Mouse (Mus musculus): ENCODE data around the gene Hyls1. TPM values are rescaled to one million over a fixed set of nuclear protein-coding genes. Genes with fewer than 3 reads are reported as not detected.
"Not testable (repeated sequence)": the region's sequence is repeated elsewhere in the genome, so short reads cannot be mapped to it uniquely, and the experiment has no call there.

Hyls1 gene
- polyA plus RNA-seq (2015; fragmentation: Nextera tagmentation; extraction: Ambion mirVana), result 10.8 TPM in 2 replicates

DNA sequence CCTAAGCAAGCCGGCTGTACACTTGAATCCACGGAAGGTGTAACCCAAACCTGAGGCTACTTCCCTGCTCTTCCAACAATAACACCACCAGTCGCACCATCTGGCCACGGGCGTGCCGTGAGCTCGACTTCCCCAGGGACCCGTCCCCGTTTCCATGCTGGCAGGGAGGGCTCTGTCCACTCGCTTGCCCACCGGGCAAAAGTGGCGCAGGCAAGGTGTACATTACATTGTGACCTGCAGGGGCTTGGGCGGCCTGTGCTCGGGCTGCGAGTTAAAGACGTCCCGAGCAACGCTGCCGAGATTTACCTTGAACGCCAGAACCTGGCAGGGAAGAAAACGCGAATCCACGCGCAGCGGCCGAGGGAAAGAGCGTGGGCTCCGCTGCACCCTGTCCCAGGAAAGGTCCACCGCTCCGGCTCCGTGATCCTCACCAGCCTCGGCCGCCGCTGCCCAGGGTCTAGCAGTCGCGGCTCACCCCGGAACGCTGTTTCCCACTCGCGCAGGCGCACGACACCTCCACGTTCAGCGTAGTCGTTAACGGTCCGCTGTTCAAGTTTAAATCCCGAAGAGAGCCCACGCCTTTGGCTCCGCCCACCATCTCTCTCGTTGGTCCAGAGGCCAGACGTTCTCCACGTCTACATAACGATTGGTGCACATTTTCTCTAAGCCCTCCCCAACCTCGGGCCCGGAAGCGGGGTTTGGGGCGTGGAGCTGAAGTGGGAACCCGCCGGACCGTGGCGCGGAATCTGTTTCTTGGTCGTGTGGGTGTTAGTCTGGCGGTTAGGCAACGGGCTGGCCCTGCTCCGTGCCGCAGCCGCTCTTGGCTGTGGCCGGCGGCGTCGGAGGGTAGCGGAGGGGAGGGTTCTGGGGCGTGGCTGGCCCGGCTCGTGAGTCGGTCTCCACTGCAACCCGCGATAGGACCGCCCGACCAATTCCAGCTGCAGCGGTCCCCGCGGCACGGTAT lies at the start of gene Hyls1, which contains the start of gene Pate2:
TSS of gene Hyls1 (minus strand) at position 828 of the 964 bp plus-strand sequence.
TSS of gene Pate2 (plus strand) at position 714 of the 964 bp plus-strand sequence.
- H3K27ac ChIP-seq (ENCODE audit: low read length), result peak within 1 kb of the TSS; percentile 90
- peaks cover 7% of the 10 kb centered on the region; the same call in 1 of the 2 replicates for H3K36me3 ChIP-seq (ENCODE audit: control insufficient read depth, insufficient read depth, low read length)
- H3K4me1 ChIP-seq (ENCODE audit: control insufficient read depth, insufficient read depth, low read length), result peaks cover 3% of the 10 kb centered on the region
- peak within 1 kb of the TSS; percentile 81 for H3K4me3 ChIP-seq (ENCODE audit: low read length)
- H3K9me3 ChIP-seq (ENCODE audit: control insufficient read depth, low read length), result no peaks in the 10 kb centered on the region
- H3K9ac ChIP-seq (ENCODE audit: low read depth, low read length), result peak within 1 kb of the TSS; percentile 88
- WGBS, result under 1% methylated on average over 86 of the region's 86 CpGs
- peak; percentile 99 for ATAC-seq
- peak within 1 kb of the TSS; percentile 77 for H3K4me2 ChIP-seq (ENCODE audit: low read depth, low read length)
- 0 out of 2 replicates have a peak, but pooled peaks cover 4% of the 10 kb centered on the region for H3K27me3 ChIP-seq (replicated peaks; ENCODE audit: control insufficient read depth, insufficient read depth, low read length)

- not testable (repeated sequence) for H3K4me3 ChIP-seq (ENCODE audit: low read length); H3K4me2 ChIP-seq (ENCODE audit: low read depth, low read length); H3K36me3 ChIP-seq (ENCODE audit: control insufficient read depth, insufficient read depth, low read length); H3K27ac ChIP-seq (ENCODE audit: low read length); H3K9ac ChIP-seq (ENCODE audit: low read depth, low read length); H3K27me3 ChIP-seq (replicated peaks; ENCODE audit: control insufficient read depth, insufficient read depth, low read length); H3K4me1 ChIP-seq (ENCODE audit: control insufficient read depth, insufficient read depth, low read length); H3K9me3 ChIP-seq (ENCODE audit: control insufficient read depth, low read length); ATAC-seq
- WGBS, result 66% methylated on average over 2 of the region's 2 CpGs
Observed at GRCm38 (mm10) chr9:35616784-35617183, 46.6 kb upstream of the Hyls1 start.

DNA sequence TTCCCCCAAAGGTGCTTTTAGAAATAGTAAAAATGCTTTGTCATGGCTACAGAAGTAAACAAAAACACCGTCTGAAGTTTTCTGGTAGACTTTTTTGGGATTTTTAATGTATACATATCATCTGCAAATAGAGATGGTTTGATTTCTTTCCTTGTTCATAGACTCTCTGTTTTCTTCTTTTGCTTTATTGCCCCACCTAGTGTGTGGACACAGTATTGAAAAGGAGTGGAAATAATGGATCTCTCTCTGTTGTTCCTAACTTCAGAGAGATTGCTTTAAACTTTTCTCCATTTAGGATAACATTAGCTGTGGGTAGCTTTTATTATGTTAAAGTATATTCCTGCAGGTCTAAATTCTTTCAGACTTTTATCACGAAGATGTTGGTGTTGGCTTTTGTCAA lies 43.8 kb upstream of the Hyls1 start:
- 33% methylated on average over 2 of the region's 2 CpGs for WGBS
- ATAC-seq, result no peak
- Histone ChIP-seq H3K4me2 (ENCODE audit: low read depth, low read length) (no peak overlapping the region), H3K9ac (ENCODE audit: low read depth, low read length) (no peak overlapping the region), H3K36me3 (ENCODE audit: control insufficient read depth, insufficient read depth, low read length) (no peaks in the 10 kb centered on the region), H3K27me3 (replicated peaks; ENCODE audit: control insufficient read depth, insufficient read depth, low read length) (no peaks in the 10 kb centered on the region), H3K4me3 (ENCODE audit: low read length) (no peak overlapping the region), H3K9me3 (ENCODE audit: control insufficient read depth, low read length) (no peaks in the 10 kb centered on the region), H3K27ac (ENCODE audit: low read length) (no peak overlapping the region), H3K4me1 (ENCODE audit: control insufficient read depth, insufficient read depth, low read length) (no peaks in the 10 kb centered on the region)

GRCm38 (mm10) chr9:35611841-35612240 lies 41.6 kb upstream of the Hyls1 start, which contains the start of gene Pate4:
Pate4 (minus strand) TSS chr9:35611941.
- Histone ChIP-seq H3K9me3 (ENCODE audit: control insufficient read depth, low read length) (no peaks in the 10 kb centered on the region), H3K36me3 (ENCODE audit: control insufficient read depth, insufficient read depth, low read length) (no peaks in the 10 kb centered on the region), H3K4me1 (ENCODE audit: control insufficient read depth, insufficient read depth, low read length) (no peaks in the 10 kb centered on the region), H3K4me2 (ENCODE audit: low read depth, low read length) (no peak within 1 kb of the TSS), H3K27me3 (replicated peaks; ENCODE audit: control insufficient read depth, insufficient read depth, low read length) (no peaks in the 10 kb centered on the region), H3K4me3 (ENCODE audit: low read length) (no peak within 1 kb of the TSS), H3K27ac (ENCODE audit: low read length) (no peak within 1 kb of the TSS), H3K9ac (ENCODE audit: low read depth, low read length) (no peak within 1 kb of the TSS)
- 86% methylated on average over 1 of the region's 1 CpGs for WGBS
- ATAC-seq, result no peak

DNA sequence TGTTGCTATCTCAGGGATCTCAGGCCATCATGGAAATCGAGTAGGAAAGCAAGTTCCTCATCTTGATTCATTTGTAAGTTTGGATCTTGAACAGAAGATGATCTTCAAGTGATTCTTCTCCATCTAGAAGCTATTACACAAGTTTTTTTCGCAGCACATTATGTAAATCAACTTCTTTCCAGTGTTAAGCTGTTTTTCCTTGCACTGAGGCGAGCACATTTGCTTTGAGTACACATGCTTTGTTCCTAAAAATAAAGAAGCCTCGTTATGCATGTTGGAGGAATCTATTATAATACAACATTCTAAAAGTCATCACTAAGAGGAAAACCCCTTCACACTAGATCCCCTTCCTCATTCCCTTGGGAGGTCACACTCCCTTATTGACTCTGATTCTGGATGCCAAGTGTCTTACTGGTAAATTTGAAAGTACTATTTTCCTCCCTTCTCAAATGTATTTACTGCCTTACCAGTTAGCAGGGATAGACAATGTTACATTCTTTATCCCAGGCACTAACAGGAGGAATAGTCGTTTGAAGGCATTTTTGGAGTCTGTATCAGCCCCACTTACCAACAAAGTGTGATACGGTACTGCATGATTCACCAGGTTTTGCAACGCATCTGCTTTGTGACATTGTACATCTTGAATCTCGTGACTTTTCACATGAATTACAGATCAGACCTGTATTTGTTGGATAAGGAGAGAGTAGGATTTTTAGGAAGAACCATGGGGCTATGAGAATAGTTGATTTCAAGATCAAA lies 37.6 kb upstream of the Hyls1 start:
- Histone ChIP-seq H3K27ac (ENCODE audit: low read length) (no peak overlapping the region), H3K9ac (ENCODE audit: low read depth, low read length) (no peak overlapping the region), H3K27me3 (replicated peaks; ENCODE audit: control insufficient read depth, insufficient read depth, low read length) (no peaks in the 10 kb centered on the region), H3K4me2 (ENCODE audit: low read depth, low read length) (no peak overlapping the region), H3K4me1 (ENCODE audit: control insufficient read depth, insufficient read depth, low read length) (no peaks in the 10 kb centered on the region), H3K36me3 (ENCODE audit: control insufficient read depth, insufficient read depth, low read length) (no peaks in the 10 kb centered on the region), H3K9me3 (ENCODE audit: control insufficient read depth, low read length) (no peaks in the 10 kb centered on the region), H3K4me3 (ENCODE audit: low read length) (no peak overlapping the region)
- WGBS, result 67% methylated on average over 8 of the region's 8 CpGs
- no peak for ATAC-seq

GRCm38 (mm10) chr9:35592903-35593302 lies 22.7 kb upstream of the Hyls1 start:
- WGBS, result 7% methylated on average over 2 of the region's 2 CpGs
- Histone ChIP-seq H3K4me2 (ENCODE audit: low read depth, low read length) (no peak overlapping the region), H3K27ac (ENCODE audit: low read length) (no peak overlapping the region), H3K36me3 (ENCODE audit: control insufficient read depth, insufficient read depth, low read length) (no peaks in the 10 kb centered on the region), H3K27me3 (replicated peaks; ENCODE audit: control insufficient read depth, insufficient read depth, low read length) (no peaks in the 10 kb centered on the region), H3K9ac (ENCODE audit: low read depth, low read length) (no peak overlapping the region), H3K4me1 (ENCODE audit: control insufficient read depth, insufficient read depth, low read length) (no peaks in the 10 kb centered on the region), H3K9me3 (ENCODE audit: control insufficient read depth, low read length) (0 out of 2 replicates have a peak, but pooled peaks cover 3% of the 10 kb centered on the region), H3K4me3 (ENCODE audit: low read length) (no peak overlapping the region)
- no peak for ATAC-seq

- ATAC-seq, result no peak
- WGBS, result 45% methylated on average over 1 of the region's 1 CpGs
- no peaks in the 10 kb centered on the region for H3K36me3 ChIP-seq (ENCODE audit: control insufficient read depth, insufficient read depth, low read length)
- no peaks in the 10 kb centered on the region for H3K4me1 ChIP-seq (ENCODE audit: control insufficient read depth, insufficient read depth, low read length)
- no peak overlapping the region for H3K4me3 ChIP-seq (ENCODE audit: low read length)
- no peak overlapping the region for H3K27ac ChIP-seq (ENCODE audit: low read length)
- H3K9ac ChIP-seq (ENCODE audit: low read depth, low read length), result no peak overlapping the region
- H3K4me2 ChIP-seq (ENCODE audit: low read depth, low read length), result no peak overlapping the region
- no peaks in the 10 kb centered on the region for H3K27me3 ChIP-seq (replicated peaks; ENCODE audit: control insufficient read depth, insufficient read depth, low read length)
- no peaks in the 10 kb centered on the region for H3K9me3 ChIP-seq (ENCODE audit: control insufficient read depth, low read length)
Observed at GRCm38 (mm10) chr9:35587674-35588073, 17.5 kb upstream of the Hyls1 start.

- Histone ChIP-seq H3K4me1 (ENCODE audit: control insufficient read depth, insufficient read depth, low read length) (peaks cover 3% of the 10 kb centered on the region), H3K9me3 (ENCODE audit: control insufficient read depth, low read length) (no peaks in the 10 kb centered on the region), H3K4me2 (ENCODE audit: low read depth, low read length) (peak overlapping the region; percentile 46), H3K27ac (ENCODE audit: low read length) (no peak overlapping the region), H3K9ac (ENCODE audit: low read depth, low read length) (peak overlapping the region; percentile 55; the same call in 1 of the 2 replicates), H3K36me3 (ENCODE audit: control insufficient read depth, insufficient read depth, low read length) (no peaks in the 10 kb centered on the region), H3K27me3 (replicated peaks; ENCODE audit: control insufficient read depth, insufficient read depth, low read length) (0 out of 2 replicates have a peak, but pooled peaks cover 4% of the 10 kb centered on the region), H3K4me3 (ENCODE audit: low read length) (peak overlapping the region; percentile 31)
- 5% methylated on average over 32 of the region's 32 CpGs for WGBS
- no peak for ATAC-seq
Observed at GRCm38 (mm10) chr9:35574416-35574815, 4.2 kb upstream of the Hyls1 start.

DNA sequence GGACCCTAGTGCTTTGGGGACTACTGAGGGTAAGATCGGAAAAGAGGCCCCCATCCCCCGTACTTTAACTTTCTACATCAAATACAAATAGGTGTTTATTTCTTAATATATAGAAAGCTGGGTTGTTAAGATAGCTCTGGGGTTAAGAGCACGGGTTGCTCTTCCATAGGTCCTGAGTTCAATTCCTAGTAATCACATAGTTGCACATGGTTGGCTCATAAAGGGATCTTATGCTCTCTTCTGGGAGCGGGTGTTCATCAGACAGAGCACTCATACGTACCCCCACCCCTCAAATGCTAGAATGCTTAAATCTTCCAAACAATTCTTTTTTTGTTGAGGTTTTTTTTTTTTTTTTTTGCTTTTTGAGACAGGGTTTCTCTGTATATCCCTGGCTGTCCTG lies 465 bp upstream of the Hyls1 start:
- H3K36me3 ChIP-seq (ENCODE audit: control insufficient read depth, insufficient read depth, low read length), result peaks cover 4% of the 10 kb centered on the region; the same call in 1 of the 2 replicates
- H3K27ac ChIP-seq (ENCODE audit: low read length), result no peak overlapping the region
- 11% methylated on average over 5 of the region's 5 CpGs for WGBS
- H3K9ac ChIP-seq (ENCODE audit: low read depth, low read length), result peak overlapping the region; percentile 82
- H3K4me1 ChIP-seq (ENCODE audit: control insufficient read depth, insufficient read depth, low read length), result peaks cover 3% of the 10 kb centered on the region
- no peak for ATAC-seq
- 0 out of 2 replicates have a peak, but pooled peaks cover 4% of the 10 kb centered on the region for H3K27me3 ChIP-seq (replicated peaks; ENCODE audit: control insufficient read depth, insufficient read depth, low read length)
- H3K4me3 ChIP-seq (ENCODE audit: low read length), result peak overlapping the region; percentile 81
- peak overlapping the region; percentile 52 for H3K4me2 ChIP-seq (ENCODE audit: low read depth, low read length)
- H3K9me3 ChIP-seq (ENCODE audit: control insufficient read depth, low read length), result no peaks in the 10 kb centered on the region

Measured in intestine, embryonic 16.5 days (tissue).